ENCODE assay signal across 13 mouse cellular contexts in genomic region chr11:20576046-20576635, GRCm38 (mm10). TPM values are rescaled to one million over a fixed set of nuclear protein-coding genes. Genes with fewer than 3 reads are reported as not detected.
A peak's percentile ranks its signal among the peaks of the same experiment; 100 is the strongest.
DNase-seq lines count a peak whose midpoint lies in the region; ATAC-seq and TF ChIP-seq lines count a peak whose summit lies in the region.
"Had no signal": no experiment of that assay in that cellular context is flagged by ENCODE, and none has a peak within 500 bp of the region (broad histone marks: within the 10 kb centered on the region; RNA-seq: fewer than 3 reads in every experiment).

No protein-coding gene starts in this region.

- no peak overlapping the region for H3K4me3 ChIP-seq in intestine, embryonic 14.5 days (ENCODE audit: low read depth, low read length)
- H3K4me3 ChIP-seq in intestine, postnatal 0 days (ENCODE audit: low read depth, low read length): no peak overlapping the region
- no peak overlapping the region for H3K4me3 ChIP-seq in ES-E14 (ENCODE audit: insufficient read depth in 1 of 2, low read depth in 1 of 2, low read length in 2 of 2, poor library complexity in 1 of 2, severe bottlenecking in 1 of 2)
- no peak overlapping the region for H3K4me3 ChIP-seq in limb, embryonic 11.5 days (ENCODE audit: low read depth, low read length)
- no peak overlapping the region for H3K4me3 ChIP-seq in liver, embryonic 12.5 days
- H3K4me3 ChIP-seq: liver, embryonic 15.5 days; midbrain, embryonic 12.5 days; stomach, embryonic 15.5 days had no signal

- WGBS in intestine, embryonic 14.5 days: 41% methylated on average over 8 of the region's 8 CpGs
- WGBS in intestine, postnatal 0 days: 51% methylated on average over 8 of the region's 8 CpGs
- 30% methylated on average over 8 of the region's 8 CpGs for whole genome bisulfite sequencing in limb, embryonic 11.5 days
- 40% methylated on average over 8 of the region's 8 CpGs for WGBS in liver, embryonic 12.5 days (ENCODE audit: insufficient replicate concordance)

- H3K9ac ChIP-seq in intestine, embryonic 14.5 days (ENCODE audit: low read length): no peak overlapping the region
- no peak overlapping the region for H3K9ac ChIP-seq in intestine, postnatal 0 days (ENCODE audit: low read depth, low read length)
- no peak overlapping the region for H3K9ac ChIP-seq in ES-E14 (ENCODE audit: insufficient read depth, low read depth, low read length, poor library complexity, severe bottlenecking)
- no peak overlapping the region for H3K9ac ChIP-seq in limb, embryonic 11.5 days (ENCODE audit: low read length)
- no peak overlapping the region for H3K9ac ChIP-seq in liver, embryonic 12.5 days
- H3K9ac ChIP-seq: liver, embryonic 15.5 days; midbrain, embryonic 12.5 days; stomach, embryonic 15.5 days had no signal

- TF ChIP-seq CTCF in intestine, postnatal 0 days (IDR thresholded peaks at IDR 0.05; ENCODE audit: low read depth): no peak

- peak; percentile 50 for DNase-seq in intestine, embryonic 14.5 days (ENCODE audit: low spot score)
- no peak for DNase-seq in ES-E14 (ENCODE audit: low read depth, low spot score)
- DNase-seq in embryo, embryonic 11 days: peak; percentile 54
- DNase-seq in limb, embryonic 11.5 days (ENCODE audit: low spot score): peak; percentile 54
- no peak for DNase-seq in thymus, postnatal 0 days (ENCODE audit: low spot score)
- DNase-seq: gastrocnemius, postnatal 25 days had no signal

- H3K4me2 ChIP-seq in intestine, embryonic 14.5 days (ENCODE audit: low read length): no peak overlapping the region
- H3K4me2 ChIP-seq in intestine, postnatal 0 days (replicated peaks; ENCODE audit: low read depth): no peak overlapping the region
- H3K4me2 ChIP-seq in limb, embryonic 11.5 days (ENCODE audit: low read depth, severe bottlenecking): no peak overlapping the region; the same call in 1 of the 2 replicates
- H3K4me2 ChIP-seq in liver, embryonic 12.5 days: no peak overlapping the region
- H3K4me2 ChIP-seq: liver, embryonic 15.5 days; midbrain, embryonic 12.5 days; stomach, embryonic 15.5 days had no signal

- no peak for ATAC-seq in intestine, embryonic 14.5 days (replicated peaks; ENCODE audit: low FRiP score, low TSS enrichment, low read depth)
- no peak for ATAC-seq in intestine, postnatal 0 days
- ATAC-seq in limb, embryonic 11.5 days (ENCODE audit: insufficient number of reproducible peaks, low FRiP score, low TSS enrichment, low read depth): peak; percentile 85
- ATAC-seq in liver, embryonic 12.5 days: no peak
- ATAC-seq: forebrain, embryonic 16.5 days; inflammation-experienced regulatory T-cells, adult 6 months had no signal

- no peaks in the 10 kb centered on the region for H3K9me3 ChIP-seq in intestine, embryonic 14.5 days (ENCODE audit: control insufficient read depth, low read length)
- H3K9me3 ChIP-seq in intestine, postnatal 0 days (ENCODE audit: control insufficient read depth): no peaks in the 10 kb centered on the region
- H3K9me3 ChIP-seq in ES-E14 (ENCODE audit: control insufficient read depth, insufficient read depth, low read depth, low read length): peaks cover 2% of the 10 kb centered on the region; the same call in 1 of the 2 replicates
- H3K9me3 ChIP-seq in limb, embryonic 11.5 days (ENCODE audit: control insufficient read depth, low read length): no peaks in the 10 kb centered on the region
- H3K9me3 ChIP-seq in liver, embryonic 12.5 days (replicated peaks): no peaks in the 10 kb centered on the region
- H3K9me3 ChIP-seq: liver, embryonic 15.5 days; midbrain, embryonic 12.5 days; stomach, embryonic 15.5 days had no signal

- in situ Hi-C loops in ES-E14 (cut with MboI; ENCODE audit: low sequenced_read_pairs in 2 of 2, unreplicated experiment in 2 of 2): no loop called here

- H3K27ac ChIP-seq in intestine, embryonic 14.5 days (ENCODE audit: low read depth): no peak overlapping the region
- no peak overlapping the region for H3K27ac ChIP-seq in intestine, postnatal 0 days (ENCODE audit: low read depth, low read length)
- H3K27ac ChIP-seq in ES-E14 (ENCODE audit: insufficient read depth, low read depth, low read length, poor library complexity, severe bottlenecking): no peak overlapping the region; the same call in 1 of the 2 replicates
- H3K27ac ChIP-seq in limb, embryonic 11.5 days (replicated peaks; ENCODE audit: low read depth, low read length): peak overlapping the region; percentile 57
- no peak overlapping the region for H3K27ac ChIP-seq in liver, embryonic 12.5 days
- H3K27ac ChIP-seq: liver, embryonic 15.5 days; midbrain, embryonic 12.5 days; stomach, embryonic 15.5 days had no signal

- H3K4me1 ChIP-seq in intestine, embryonic 14.5 days (replicated peaks; ENCODE audit: control insufficient read depth, insufficient read depth, low read length): peaks cover 9% of the 10 kb centered on the region
- no peaks in the 10 kb centered on the region for H3K4me1 ChIP-seq in intestine, postnatal 0 days (replicated peaks; ENCODE audit: control insufficient read depth, insufficient read depth, low read length)
- peaks cover 2 to 3% of the 10 kb centered on the region in 2 experiments; a peak in 2 of 4 replicates for H3K4me1 ChIP-seq in ES-E14 (ENCODE audit: control insufficient read depth in 2 of 2, insufficient read depth in 2 of 2, low read length in 2 of 2, poor library complexity in 1 of 2)
- H3K4me1 ChIP-seq in limb, embryonic 11.5 days (ENCODE audit: control insufficient read depth, insufficient read depth, low read length): peaks cover 6% of the 10 kb centered on the region; the same call in 1 of the 2 replicates
- peaks cover 8% of the 10 kb centered on the region for H3K4me1 ChIP-seq in liver, embryonic 12.5 days
- H3K4me1 ChIP-seq: stomach, embryonic 15.5 days had no signal

- H3K36me3 ChIP-seq in intestine, embryonic 14.5 days (ENCODE audit: control insufficient read depth, insufficient read depth, low read length): no peaks in the 10 kb centered on the region
- no peaks in the 10 kb centered on the region for H3K36me3 ChIP-seq in intestine, postnatal 0 days (ENCODE audit: control insufficient read depth, insufficient read depth)
- H3K36me3 ChIP-seq in ES-E14 (ENCODE audit: control insufficient read depth, insufficient read depth, low read length, poor library complexity, severe bottlenecking): 0 out of 2 replicates have a peak, but pooled peaks cover 2% of the 10 kb centered on the region
- H3K36me3 ChIP-seq in limb, embryonic 11.5 days (ENCODE audit: control insufficient read depth, insufficient read depth, low read length): no peaks in the 10 kb centered on the region
- H3K36me3 ChIP-seq in liver, embryonic 12.5 days: no peaks in the 10 kb centered on the region
- H3K36me3 ChIP-seq: liver, embryonic 15.5 days; midbrain, embryonic 12.5 days; stomach, embryonic 15.5 days had no signal

- no peaks in the 10 kb centered on the region for H3K27me3 ChIP-seq in intestine, embryonic 14.5 days (replicated peaks; ENCODE audit: control insufficient read depth, insufficient read depth, low read length)
- H3K27me3 ChIP-seq in intestine, postnatal 0 days (replicated peaks; ENCODE audit: control insufficient read depth, insufficient read depth, low read length): no peaks in the 10 kb centered on the region
- no peaks in the 10 kb centered on the region for H3K27me3 ChIP-seq in limb, embryonic 11.5 days (ENCODE audit: control insufficient read depth, insufficient read depth, low read length)
- no peaks in the 10 kb centered on the region for H3K27me3 ChIP-seq in liver, embryonic 12.5 days (replicated peaks)
- H3K27me3 ChIP-seq: liver, embryonic 15.5 days; midbrain, embryonic 12.5 days; stomach, embryonic 15.5 days had no signal

TF ChIP-seq in ES-E14, 5 proteins besides CTCF, POLR2A, EP300 and RAD21:
- peak; percentile 76 for TF ChIP-seq ZNF384 (IDR thresholded peaks at IDR 0.05; ENCODE audit: low read depth, low read length)
- no peak for TF ChIP-seq MAFK (IDR thresholded peaks at IDR 0.05; ENCODE audit: insufficient read depth, low read depth, low read length)

RNA-seq across cellular contexts. Expression of gene Sertad2, which starts 33.1 kb away (rescaled TPM):
- polyA plus RNA-seq in intestine, embryonic 14.5 days (2014; fragmentation: Nextera tagmentation; extraction: Ambion mirVana): 26.2 and 27.1 TPM in 2 replicates
- 38.2 and 40.3 TPM in 2 replicates for polyA plus RNA-seq in intestine, postnatal 0 days (2015; fragmentation: Nextera tagmentation; extraction: Ambion mirVana)
- 13.9 and 16.0 TPM in 2 replicates for total RNA-seq in ES-E14 (2012; rRNA removed)
- 23.6 and 25.8 TPM in 2 replicates for polyA plus RNA-seq in limb, embryonic 11.5 days (2014; fragmentation: Nextera tagmentation; extraction: Ambion mirVana)
- 25.8 and 27.8 TPM in 2 replicates for polyA plus RNA-seq in liver, embryonic 12.5 days (2016; fragmentation: Nextera tagmentation; extraction: Ambion mirVana)
- polyA plus RNA-seq in thymus, postnatal 0 days (2015; fragmentation: Nextera tagmentation; extraction: Ambion mirVana): 26.9 and 29.2 TPM in 2 replicates

Comparison
In these comparisons a context has a peak if more than half of its experiments do, and no peak if none do; other contexts are left out.
1. DNase-seq: peak in intestine, embryonic 14.5 days (single experiment), embryo, embryonic 11 days (single experiment) and limb, embryonic 11.5 days (single experiment); none in ES-E14 (single experiment) and thymus, postnatal 0 days (single experiment).